Mouse (Mus musculus) thymus, postnatal 4 days (tissue): ENCODE data around the gene Carnmt1.

ENCODE experiments used
- DNase-seq: peaks from one replicate; pipeline ENCODE4 v3.0.0; 2021

The Carnmt1 gene

DNA sequence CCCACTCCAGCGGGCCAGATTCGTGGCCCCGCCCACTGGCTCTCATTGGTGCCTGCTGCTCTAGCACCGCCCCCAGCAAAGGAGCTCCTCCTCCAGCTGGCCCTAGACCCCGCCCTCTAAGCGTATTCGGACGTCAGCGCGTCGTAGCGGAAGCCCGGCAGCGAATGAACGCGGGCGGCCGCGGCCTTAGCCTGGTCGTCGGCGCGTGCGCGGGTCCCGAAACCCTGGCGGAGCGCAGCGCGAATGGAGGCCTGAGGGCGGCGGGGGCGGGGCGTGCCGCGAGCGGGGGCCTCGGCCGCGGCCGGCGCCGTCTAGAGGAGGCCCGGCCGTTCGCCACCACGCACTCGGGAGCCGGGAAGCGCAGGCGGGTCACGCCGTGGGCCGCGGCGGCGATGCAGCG lies at the start of gene Carnmt1:
Gene Carnmt1, plus strand, starts transcription at position 157 of the 400 bp plus-strand sequence.
- DNase-seq: peak; percentile 99

DNA sequence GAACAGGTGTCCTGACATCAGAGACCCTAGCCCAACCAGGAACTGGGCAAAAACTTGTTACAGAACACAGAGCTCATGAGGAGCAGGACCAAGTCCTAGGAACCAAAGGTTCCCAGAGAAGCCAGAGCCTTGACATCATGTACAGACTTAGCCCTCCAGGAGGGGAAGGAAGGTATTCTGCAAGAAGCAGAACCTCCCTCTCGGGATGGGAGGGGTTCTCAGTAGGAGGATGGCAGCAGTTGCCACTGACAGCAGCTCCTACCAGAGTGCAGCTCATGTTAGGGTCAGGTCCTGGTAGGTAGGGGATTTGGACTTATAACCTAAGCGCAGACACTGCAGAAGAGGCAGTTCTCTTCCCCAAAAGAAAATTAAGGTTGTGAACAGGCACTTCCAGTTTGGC lies 46.7 kb upstream of the Carnmt1 start:
- no peak for DNase-seq

GRCm38 (mm10) chr19:18629589-18629988 lies 41.0 kb upstream of the Carnmt1 start:
- peak; percentile 34 for DNase-seq

DNA sequence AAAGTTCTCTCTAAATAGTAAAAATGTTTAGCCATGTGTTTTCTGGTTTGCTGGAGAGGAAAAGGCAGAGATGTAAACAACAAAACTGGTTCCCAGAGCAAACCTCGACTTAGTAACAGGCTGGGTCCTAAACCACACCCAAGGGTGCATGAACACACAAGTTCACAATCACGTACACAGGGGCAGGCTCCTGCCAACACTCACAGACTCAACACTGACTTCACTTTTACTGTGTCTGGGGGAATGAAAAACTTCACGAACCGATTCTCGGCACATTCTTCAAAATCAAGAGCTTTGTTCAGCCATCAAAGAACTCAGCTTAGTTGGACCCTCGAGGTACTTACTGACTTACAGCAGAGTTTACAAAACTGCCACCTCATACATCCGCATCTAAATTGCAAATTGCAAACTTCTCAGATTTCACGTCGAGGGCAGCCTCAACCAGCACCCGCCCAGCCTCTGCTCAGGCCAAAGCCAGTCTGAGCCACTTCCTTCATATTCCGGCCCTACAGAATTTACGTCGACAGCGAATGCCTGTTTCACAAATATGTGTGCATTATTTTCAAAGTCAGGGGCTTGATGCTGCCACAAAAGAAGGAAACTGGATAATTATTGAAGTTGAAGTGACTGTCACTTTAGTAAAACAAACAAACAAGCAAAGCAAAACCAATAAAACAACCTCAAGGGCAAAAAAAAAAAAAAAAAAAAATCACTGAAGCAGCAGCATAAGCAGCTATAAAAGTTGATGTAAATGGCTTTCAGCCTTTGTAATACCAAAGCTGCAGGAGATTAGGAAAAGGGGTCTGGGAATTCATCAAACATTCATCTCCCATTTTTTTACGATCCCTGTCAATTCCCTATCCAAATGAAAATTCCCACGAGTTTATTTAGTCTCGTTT lies 40.1 kb upstream of the Carnmt1 start:
- DNase-seq: no peak

DNA sequence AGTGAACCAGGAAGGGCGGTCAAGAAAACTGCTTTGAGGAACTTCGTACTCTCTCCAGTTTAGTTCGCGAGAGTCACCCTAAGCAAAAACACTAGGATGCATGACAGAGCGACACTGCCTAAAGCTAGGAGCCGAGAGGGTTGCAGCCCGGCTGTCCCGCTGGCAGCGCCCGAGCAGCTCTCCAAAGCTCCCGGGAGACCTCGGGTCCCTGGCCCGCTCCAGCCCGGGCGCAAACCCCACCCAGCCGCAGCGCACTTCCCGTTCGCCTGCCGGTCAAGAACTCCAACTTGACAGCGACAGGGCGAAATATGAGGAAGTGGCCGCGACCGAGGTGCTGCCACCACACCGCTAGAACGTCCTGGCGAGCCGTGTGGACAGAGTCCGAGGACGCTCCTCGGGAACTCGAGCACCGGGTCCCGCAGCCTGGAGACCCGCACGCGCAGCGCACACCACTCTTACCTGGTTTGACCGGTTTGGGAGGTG lies 39.4 kb upstream of the Carnmt1 start:
- peak; percentile 67 for DNase-seq

GRCm38 (mm10) chr19:18631644-18632219 lies 38.8 kb upstream of the Carnmt1 start, which contains the start of the genes Ostf1 and Nmrk1:
Gene Ostf1, minus strand, starts transcription at chr19:18631823.
Gene Nmrk1, plus strand, starts transcription at chr19:18631950.
- DNase-seq: peak; percentile 96

- no peak for DNase-seq
Measured at GRCm38 (mm10) chr19:18632231-18633185, 38.1 kb upstream of the Carnmt1 start.

DNA sequence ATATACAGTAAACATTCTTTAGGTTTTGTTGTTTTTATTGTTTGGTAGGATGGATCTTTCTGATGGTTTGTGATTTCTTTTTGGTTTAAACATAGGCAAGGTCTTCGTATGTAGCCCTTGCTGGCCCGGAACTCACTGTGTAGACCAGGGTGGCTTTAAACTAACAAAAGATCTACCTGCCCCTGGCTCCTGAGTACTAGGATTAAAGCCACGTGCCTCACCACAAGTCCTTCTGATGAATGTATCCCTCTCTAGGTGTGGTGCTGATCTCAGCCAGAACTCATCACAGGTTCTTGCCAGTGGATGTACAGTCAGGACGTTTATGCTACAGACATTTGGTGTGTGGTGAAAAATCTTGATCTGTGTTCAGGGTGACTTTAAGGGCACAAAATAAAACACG lies 32.6 kb upstream of the Carnmt1 start:
- no peak for DNase-seq

GRCm38 (mm10) chr19:18638949-18639348 lies 31.6 kb upstream of the Carnmt1 start:
- peak; percentile 40 for DNase-seq

DNA sequence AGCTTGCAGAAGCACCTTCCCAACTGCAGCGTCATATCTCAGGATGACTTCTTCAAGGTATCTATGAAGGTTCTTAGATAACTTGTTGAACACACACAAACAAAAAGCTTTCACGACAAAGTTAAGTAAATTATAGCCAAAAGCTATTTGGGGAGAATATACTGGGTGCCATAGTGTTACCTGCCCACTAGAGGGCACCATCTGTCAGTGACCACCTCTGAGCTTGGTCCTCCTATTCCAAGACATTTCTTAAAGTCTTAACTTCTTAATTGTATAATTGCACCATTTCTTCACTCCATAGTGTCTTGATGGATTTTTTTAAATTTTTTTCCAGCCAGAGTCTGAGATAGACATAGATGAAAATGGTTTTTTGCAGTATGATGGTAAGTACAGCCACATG lies 31.0 kb upstream of the Carnmt1 start:
- no peak for DNase-seq

GRCm38 (mm10) chr19:18641001-18641400 lies 29.6 kb upstream of the Carnmt1 start:
- DNase-seq: no peak

- DNase-seq: no peak
Measured at GRCm38 (mm10) chr19:18643411-18643810, 27.2 kb upstream of the Carnmt1 start.

GRCm38 (mm10) chr19:18644084-18644483 lies 26.5 kb upstream of the Carnmt1 start:
- no peak for DNase-seq

DNA sequence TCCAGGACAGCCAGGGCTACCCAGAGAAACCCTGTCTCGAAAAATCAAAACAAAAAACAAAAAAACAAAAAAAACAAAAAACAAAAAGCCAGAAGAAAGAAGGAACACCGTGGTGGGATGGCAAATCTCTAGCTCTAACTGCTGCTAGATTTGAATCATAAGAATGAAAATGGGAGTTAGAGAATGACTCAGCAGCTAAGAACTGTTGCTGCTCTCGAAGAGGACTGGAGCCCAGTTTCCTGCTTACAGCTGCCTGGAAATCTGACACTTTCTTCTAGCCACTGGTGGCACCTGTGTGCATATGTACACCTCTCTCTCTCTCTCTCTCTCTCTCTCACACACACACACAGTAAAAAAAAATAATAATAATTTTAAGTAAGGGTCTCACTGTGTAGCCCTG lies 24.2 kb upstream of the Carnmt1 start:
- DNase-seq: no peak

DNA sequence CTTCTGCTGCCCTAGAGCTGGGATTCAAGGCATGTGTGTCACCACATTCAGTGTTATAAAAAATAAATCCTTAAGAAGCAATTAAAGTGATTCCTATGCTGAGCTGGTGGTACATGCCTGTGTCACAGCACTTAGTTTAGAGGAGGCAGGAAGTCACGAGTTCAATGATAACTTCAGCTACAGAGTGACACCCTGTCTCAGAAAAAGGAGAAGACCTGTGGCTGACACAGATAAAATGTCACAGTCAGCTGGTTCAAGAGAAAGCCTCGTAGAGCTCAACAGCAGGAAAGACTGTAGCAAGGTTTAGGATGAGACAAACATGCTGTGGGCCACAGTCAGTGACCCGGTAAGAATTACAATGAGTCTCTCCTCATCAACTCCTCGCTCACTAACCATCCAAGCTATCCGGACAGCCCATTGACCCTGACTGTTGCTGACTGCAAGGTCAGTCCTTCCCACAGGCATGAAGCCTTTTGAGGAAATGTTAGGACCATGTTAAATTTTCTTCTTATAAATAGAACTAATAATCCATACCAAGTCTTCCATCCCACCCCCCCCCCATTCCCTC lies 23.6 kb upstream of the Carnmt1 start:
- DNase-seq: no peak

- DNase-seq: no peak
Measured at GRCm38 (mm10) chr19:18647775-18648557, 22.6 kb upstream of the Carnmt1 start.

DNA sequence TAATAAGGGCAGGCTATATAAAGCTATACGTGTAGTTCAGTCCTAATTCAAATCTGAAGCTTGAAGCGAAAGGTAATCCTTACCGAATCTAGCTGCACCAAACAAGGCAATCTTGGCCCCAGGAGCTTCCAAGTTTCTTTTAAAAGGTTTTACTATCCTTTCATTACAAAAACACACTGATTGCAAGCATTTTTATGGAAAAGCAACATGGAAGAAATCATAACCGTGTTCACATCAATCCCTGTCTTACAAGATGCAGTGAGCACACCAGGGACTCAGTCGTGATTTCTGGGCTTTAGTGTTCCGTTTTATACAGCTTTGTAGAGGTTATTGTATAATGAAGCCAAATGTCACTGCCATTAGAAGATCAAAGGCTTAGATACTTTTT lies 22.0 kb upstream of the Carnmt1 start:
- DNase-seq: no peak

- no peak for DNase-seq
Measured at GRCm38 (mm10) chr19:18649955-18650354, 20.6 kb upstream of the Carnmt1 start.

- no peak for DNase-seq
Measured at GRCm38 (mm10) chr19:18650473-18650872, 20.1 kb upstream of the Carnmt1 start.

- DNase-seq: no peak
Measured at GRCm38 (mm10) chr19:18652592-18652991, 18.0 kb upstream of the Carnmt1 start.

GRCm38 (mm10) chr19:18653058-18653457 lies 17.5 kb upstream of the Carnmt1 start:
- no peak for DNase-seq

GRCm38 (mm10) chr19:18654330-18654729 lies 16.2 kb upstream of the Carnmt1 start:
- DNase-seq: no peak
